Mouse (Mus musculus) cerebellum, postnatal 25 days (tissue): ENCODE data around the gene Cdcp1.

Experiments
- DNase-seq, 2 experiments: peaks; one replicate each; pipeline ENCODE4 v3.0.0; 2021; ENCODE audit warnings: mixed read lengths in 2 of 2

Cdcp1 gene

DNA sequence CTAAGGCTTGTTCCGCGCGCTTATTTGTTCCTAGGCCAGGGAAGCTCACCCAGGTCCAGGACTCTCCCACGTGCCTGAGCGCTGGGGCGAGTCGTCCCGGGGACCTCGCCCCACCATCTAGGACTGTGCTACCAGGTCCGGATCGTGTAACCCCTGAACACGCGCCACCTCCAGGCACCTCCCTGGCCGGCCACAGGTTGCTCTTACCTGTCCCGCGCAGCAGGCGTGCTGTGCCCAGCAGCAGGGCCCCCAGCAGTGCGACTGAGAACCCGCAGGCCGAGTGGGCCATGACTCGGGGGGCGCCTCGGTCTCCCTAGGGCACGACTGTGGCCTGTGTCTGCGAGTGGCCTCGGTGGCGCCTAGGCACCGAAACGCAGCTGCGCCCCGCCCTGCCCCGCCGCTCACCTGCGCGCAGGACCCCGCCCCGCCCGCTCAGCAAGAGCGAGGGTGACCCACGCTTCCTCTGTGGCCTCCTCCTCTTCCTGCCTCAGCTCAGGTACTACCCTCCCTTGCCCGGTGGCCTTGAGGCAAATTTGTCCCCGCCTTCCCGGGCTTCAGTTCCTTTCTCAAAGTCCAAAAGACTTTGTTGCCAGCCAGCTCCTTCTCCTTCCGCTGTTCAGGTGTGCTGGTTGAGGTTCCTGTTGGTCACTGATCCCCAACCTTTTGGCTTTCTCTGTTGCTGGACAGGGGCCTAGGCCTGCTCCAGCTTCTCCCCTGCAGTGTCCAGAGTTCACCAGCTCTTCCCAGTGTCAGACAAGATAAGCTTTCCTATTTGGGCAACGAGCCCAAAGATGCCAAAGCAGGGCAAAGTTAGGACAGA lies at the start of gene Cdcp1:
Cdcp1 (minus strand) TSS at position 418 of the 820 bp plus-strand sequence.
- no peak for DNase-seq

DNA sequence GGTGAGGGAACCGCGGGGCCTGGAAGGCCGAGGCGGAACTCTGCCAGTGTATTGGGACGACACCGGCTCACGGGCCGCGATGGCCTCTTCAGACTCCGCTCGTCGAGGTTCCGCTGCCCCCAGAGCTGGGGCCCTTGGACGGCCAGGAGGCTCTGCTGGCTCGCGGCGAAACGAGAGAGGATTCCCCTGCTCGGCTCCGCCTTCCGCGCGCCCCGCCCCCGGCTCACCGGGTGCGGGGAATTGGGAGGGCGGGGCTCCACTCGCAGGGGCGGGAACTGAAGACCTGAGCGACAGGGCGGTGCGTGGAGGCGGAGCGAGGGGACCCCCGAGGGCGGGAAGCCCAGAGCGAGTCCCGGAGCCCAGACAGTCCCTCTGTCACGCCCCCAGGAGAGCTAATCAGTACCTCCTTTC lies 44.8 kb upstream of the Cdcp1 start, which contains the start of gene Tmem158:
Tmem158 (minus strand) TSS at position 154 of the 411 bp plus-strand sequence.
- DNase-seq: peak; percentile 84 to 90

DNA sequence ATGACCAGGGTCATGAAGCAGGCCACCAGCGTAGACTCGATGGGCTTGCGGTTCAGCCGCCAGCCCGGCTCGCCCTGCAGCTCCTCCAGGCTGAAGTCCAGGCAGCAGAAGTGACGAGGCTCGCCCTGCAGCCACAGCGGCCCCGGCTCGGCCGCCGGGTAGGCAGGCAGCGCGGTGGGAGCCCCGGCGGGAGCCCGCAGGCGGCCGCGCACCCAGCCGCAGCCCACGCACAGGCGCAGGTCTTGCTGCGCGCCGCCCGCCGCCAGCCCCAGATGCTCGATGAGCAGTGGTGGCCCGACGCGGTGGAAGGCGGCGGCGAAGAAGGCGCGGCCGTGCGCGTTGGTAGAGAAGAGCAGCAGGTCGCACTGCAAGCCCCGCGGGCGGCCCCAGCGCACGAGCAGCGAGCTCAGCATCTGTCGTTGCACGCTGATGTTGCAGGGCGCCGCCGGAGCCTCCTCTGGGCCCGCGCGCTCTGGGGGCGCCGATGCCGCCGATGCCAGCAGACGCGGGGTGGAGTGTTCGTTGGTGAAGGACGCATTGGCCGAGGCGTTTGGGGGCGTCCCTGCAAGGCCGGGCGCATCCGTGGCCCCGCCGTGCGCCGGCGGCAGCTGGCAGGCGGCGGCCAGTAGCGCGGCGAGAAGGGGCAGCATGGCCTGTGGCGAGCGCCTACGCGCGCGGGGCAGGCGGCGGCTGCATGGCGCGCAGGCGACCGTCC lies 44.2 kb upstream of the Cdcp1 start:
- peak in 1 of 2 experiments; percentile 61 for DNase-seq

DNA sequence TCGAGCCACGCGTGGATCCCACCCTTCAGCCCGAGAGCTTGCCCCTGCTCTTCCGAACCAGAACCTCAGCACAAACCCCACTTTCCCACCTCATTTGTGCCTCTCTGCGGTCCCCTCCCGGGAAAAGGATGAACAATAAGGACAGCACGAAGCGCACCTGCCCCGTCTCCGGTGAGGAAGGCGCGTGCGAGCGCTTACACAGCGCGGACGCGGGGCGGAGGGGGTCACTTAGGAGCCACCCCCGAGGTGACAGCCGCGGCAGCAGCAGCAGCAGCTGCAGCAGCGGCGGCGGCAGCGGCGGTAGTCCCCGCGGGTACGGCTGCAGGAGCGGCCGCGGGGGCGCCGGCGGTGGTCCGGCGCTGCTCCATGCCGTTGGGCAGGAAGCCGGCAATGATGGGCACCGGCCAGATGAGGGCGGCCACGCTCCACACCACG lies 43.6 kb upstream of the Cdcp1 start:
- peak; percentile 88 to 90 for DNase-seq

- DNase-seq: peak; percentile 9 to 33
Observed at GRCm38 (mm10) chr9:123258796-123259195, 43.0 kb upstream of the Cdcp1 start.

GRCm38 (mm10) chr9:123255736-123256135 lies 39.9 kb upstream of the Cdcp1 start:
- no peak for DNase-seq

GRCm38 (mm10) chr9:123247992-123248391 lies 32.2 kb upstream of the Cdcp1 start:
- no peak for DNase-seq

GRCm38 (mm10) chr9:123245146-123245545 lies 29.3 kb upstream of the Cdcp1 start:
- no peak for DNase-seq

- no peak for DNase-seq
Observed at GRCm38 (mm10) chr9:123243988-123244387, 28.1 kb upstream of the Cdcp1 start.

DNA sequence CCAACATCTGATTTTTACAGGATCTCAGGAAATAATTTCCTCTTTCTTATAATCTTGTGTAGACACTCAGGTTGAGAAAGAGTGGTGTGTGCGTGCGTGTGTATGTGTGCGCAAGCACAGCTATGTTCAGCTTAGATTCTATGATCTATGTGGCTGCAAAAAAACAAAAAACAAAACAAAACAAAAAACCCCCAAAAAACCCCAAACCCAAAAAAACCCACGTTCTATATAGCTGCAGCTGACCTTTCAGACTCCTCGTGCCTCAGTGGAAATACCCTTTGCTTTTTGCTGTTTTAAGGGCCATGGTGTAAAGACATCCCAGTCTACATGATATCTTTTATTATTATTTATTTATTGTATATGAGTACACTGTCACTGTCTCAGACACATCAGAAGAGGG lies 25.4 kb upstream of the Cdcp1 start:
- no peak for DNase-seq

GRCm38 (mm10) chr9:123240751-123241150 lies 24.9 kb upstream of the Cdcp1 start:
- DNase-seq: no peak

DNA sequence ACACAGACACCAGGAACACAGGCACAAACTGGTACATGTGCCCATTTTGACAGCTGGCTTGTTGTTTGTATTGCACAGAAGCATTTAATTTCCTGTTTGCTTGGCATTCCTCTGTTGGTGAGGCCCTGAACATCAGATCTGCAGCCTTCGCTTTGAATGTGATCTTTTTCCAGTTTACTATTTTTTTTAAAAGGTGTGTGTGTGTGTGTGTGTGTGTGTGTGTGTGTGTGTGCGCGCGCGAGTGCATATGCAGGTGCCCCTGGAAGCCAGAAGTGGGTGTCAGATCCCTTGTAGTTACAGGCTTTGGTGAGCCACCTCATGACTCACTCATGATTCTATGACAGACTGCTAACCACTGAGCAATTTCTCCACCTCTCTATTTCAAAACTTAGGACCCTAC lies 24.4 kb upstream of the Cdcp1 start:
- DNase-seq: no peak

DNA sequence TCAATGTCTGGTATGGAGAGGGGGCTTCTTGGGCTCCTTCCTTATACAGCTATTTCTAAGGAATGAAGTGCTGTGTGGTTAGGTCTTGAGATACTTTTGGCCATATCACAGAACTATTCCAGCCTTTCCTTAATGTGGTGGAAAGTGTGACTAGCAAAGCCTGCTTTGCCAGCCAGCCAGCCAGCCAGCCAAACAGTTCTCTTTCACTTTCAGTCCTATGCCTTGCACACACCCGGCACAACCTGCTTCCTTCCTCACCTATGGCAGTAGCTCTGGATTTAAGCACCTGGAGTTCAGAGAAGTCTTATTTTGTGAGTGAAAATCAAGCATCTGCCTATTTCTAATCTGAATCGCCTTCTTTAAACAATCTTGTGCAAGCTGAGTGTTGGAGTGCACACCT lies 23.8 kb upstream of the Cdcp1 start:
- DNase-seq: no peak

DNA sequence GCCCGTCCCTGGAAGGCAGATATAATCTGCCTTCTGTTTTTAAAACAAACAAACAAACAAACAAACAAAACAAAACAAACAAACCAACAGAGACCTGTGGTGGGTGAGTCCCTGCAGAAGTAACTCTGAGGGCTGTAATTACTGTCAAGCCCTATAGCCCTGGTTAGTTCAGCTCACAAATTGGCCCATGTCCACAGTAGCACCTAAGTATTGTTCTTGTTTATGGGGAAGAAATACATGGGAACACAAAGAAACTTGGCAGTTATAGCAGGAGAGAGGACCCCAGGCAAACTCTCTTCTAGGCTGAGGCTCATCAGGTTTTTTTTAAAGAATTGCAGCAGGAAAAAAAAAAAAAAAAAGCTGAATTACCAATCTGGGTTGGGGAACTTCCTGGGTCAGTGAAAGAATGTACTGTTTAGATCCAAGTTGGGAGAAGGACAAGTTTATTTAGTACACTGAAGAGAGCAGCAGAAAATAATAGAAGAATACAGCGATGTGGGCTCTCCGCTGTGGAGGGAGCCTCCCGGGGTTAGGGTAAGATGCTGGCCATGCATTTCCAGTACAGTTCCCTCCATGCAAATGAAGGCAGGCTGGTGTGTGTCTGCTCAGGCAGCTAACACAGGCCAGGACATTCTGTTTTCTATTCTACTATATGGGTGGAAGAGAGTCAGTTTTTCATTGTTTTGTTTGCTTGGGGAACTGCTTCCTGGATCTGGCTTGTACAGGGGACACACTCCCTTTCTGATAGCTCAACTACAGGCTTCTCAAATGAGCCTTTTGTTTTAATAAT lies 22.6 kb upstream of the Cdcp1 start:
- DNase-seq: no peak

DNA sequence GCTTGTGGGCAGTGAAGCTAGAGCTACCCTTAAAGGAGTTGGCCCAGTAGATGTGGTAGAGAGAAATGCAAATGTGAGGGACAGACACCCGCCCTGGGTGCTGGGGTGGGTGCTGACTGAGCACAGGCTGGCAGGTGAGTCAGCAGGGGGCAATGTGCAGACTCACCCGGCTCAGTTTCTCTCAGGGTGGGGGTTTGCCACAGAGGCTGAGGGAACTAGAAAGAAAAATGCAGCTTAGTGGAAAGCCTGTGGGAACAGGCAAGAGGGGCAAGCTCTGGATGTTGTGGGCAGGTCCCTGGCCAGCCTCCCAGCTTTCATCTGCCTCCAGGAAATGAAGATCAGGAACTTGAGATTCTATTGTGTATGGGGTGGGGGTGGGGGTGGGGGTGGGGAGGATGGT lies 21.9 kb upstream of the Cdcp1 start:
- DNase-seq: no peak

GRCm38 (mm10) chr9:123235621-123236020 lies 19.8 kb upstream of the Cdcp1 start:
- no peak for DNase-seq

GRCm38 (mm10) chr9:123229826-123230225 lies 14.0 kb upstream of the Cdcp1 start:
- no peak for DNase-seq

- no peak for DNase-seq
Observed at GRCm38 (mm10) chr9:123228671-123229070, 12.8 kb upstream of the Cdcp1 start.

DNA sequence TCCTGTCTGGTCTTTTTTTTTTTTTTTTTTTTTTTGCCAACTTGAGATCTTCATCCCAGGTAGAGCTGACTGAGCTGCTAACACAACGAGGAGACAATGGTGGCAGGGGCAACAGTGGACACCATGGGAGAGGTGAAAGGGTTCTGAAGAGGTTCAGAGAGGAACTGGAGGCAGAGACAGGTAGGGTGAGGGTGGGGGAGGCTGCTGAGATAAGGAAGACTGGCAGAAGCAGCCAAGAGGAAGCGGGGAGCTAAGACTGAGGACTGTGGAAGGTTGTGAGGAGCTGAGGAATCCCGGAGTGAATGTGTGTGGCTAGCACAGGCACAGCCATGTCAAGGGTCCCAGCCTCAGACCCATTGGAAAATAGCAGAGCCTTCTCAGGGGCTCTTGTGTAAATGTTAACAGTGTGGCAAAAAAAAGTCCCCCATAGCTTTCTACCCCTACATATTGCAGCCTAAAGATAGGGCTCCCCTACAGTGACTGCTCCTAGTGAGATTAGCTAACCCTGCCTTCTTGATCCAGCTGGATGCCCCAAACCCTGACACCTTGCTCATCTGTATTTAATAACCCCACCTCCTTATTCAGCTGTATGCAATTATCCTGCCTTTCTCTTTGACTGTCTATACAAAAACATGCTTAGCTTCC lies 11.4 kb upstream of the Cdcp1 start:
- DNase-seq: no peak

DNA sequence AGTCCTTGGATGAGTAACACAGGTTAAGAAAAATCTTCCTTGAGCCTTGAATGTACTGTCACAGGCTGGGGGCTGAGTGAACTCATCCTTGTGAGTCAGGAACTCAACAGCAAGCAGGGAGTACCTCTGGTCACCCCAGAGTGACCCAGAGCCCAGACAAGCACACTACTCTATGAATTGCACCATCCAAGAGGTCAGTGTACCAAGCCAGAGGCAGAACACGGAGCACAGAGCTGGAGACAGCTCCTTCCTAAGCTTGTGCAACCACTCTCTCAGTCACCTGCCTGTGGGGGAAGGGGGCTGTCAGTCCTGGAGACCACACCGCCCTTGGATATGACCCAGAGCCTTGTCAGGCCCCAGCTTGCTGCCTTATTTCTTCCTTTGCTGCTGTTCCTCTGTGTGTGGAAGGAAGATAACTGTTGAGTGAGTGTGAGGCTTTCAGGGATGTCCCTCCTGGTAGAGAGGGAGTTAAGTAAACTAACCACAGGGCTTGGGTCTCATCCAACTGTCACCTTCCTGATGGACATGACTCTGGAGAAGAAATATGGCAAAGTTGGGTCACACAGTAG lies 9.1 kb upstream of the Cdcp1 start:
- DNase-seq: no peak

- DNase-seq: no peak
Observed at GRCm38 (mm10) chr9:123219826-123220225, 4.0 kb upstream of the Cdcp1 start.

- no peak for DNase-seq
Observed at GRCm38 (mm10) chr9:123213371-123213770, 2.5 kb downstream of the Cdcp1 start.
